Mouse (Mus musculus) liver, embryonic 14.5 days (tissue): ENCODE results near the gene Hcfc1r1.

Experiments used
- CTCF ChIP-seq: IDR thresholded peaks from 2 replicates; pipeline ENCODE4 v1.5.1; 2016; ENCODE audit warnings: antibody characterized with exemption, low read depth, control low read depth
- EP300 ChIP-seq: IDR thresholded peaks from 2 replicates; pipeline ENCODE4 v1.6.1; 2016; ENCODE audit warnings: antibody characterized with exemption, low read depth

DNA sequence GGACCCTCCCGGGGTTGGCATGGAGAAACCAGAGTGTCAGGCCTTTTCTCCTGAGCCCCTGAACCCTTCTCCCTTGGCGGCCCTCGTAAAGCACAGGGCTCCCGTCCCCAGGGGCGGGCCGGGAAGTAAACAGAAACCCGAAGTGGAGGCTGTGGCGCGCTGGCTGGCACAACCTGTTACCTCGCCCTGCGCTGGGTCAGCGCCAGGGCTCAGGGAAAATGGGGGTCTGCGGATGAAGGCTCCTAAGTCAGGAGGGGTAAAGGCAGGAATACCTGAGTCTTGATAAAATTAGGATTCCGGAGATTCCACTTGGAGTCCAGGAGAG is 12.6 kb upstream of the Hcfc1r1 start:
- no peak for TF ChIP-seq EP300
- TF ChIP-seq CTCF = no peak
